Mouse (Mus musculus): ENCODE measurements around the gene Tax1bp1. TPM values are rescaled to one million over a fixed set of nuclear protein-coding genes. Genes with fewer than 3 reads are reported as not detected.
"Not testable (repeated sequence)": the region's sequence is repeated elsewhere in the genome, so short reads cannot be mapped to it uniquely, and the experiment has no call there.

Tax1bp1 gene
- polyA plus RNA-seq (2015; fragmentation: Nextera tagmentation; extraction: Ambion mirVana), result 175 and 177 TPM in 2 replicates

- 3% methylated on average over 38 of the region's 38 CpGs for WGBS
- H3K4me2 ChIP-seq, result peak within 1 kb of the TSS; percentile 67
- H3K9me3 ChIP-seq, result no peaks in the 10 kb centered on the region
- no peaks in the 10 kb centered on the region for H3K36me3 ChIP-seq
- peak within 1 kb of the TSS; percentile 94 for H3K9ac ChIP-seq
- H3K4me3 ChIP-seq, result peak within 1 kb of the TSS; percentile 97
- peak within 1 kb of the TSS; percentile 96 for H3K27ac ChIP-seq
- H3K4me1 ChIP-seq, result peaks cover 3% of the 10 kb centered on the region
- peak; percentile 93 for ATAC-seq (ENCODE audit: insufficient number of reproducible peaks, insufficient read depth, low FRiP score, low TSS enrichment, low read depth)
- no peaks in the 10 kb centered on the region for H3K27me3 ChIP-seq
These were observed at the start of gene Tax1bp1 for GRCm38 (mm10) chr6:52713104-52713896. Gene Tax1bp1, plus strand, starts transcription at chr6:52713729.

GRCm38 (mm10) chr6:52667641-52668040 lies 45.9 kb upstream of the Tax1bp1 start:
- H3K27ac ChIP-seq, result no peak overlapping the region
- H3K4me1 ChIP-seq, result peaks cover 7% of the 10 kb centered on the region
- no peak overlapping the region for H3K4me2 ChIP-seq
- no peaks in the 10 kb centered on the region for H3K27me3 ChIP-seq
- no peaks in the 10 kb centered on the region for H3K9me3 ChIP-seq
- no peak overlapping the region for H3K4me3 ChIP-seq
- H3K9ac ChIP-seq, result no peak overlapping the region
- H3K36me3 ChIP-seq, result no peaks in the 10 kb centered on the region
- 55% methylated on average over 3 of the region's 3 CpGs for WGBS
- no peak for ATAC-seq (ENCODE audit: insufficient number of reproducible peaks, insufficient read depth, low FRiP score, low TSS enrichment, low read depth)

DNA sequence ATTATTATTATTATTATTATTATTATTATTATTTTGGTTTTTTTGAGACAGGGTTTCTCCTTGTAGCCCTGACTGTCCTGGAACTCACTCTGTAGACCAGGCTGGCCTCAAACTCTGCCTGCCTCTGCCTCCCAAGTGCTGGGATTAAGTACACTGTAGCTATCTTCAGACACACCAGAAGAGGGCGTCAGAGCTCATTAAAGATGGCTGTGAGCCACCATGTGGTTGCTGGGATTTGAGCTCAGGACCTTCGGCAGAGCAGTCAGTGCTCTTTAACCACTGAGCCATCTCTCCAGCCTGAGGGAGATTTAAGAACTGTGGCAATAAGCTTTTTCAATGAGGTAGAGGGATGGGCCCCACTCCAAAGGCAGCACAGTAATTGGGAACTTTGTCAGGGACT lies 43.7 kb upstream of the Tax1bp1 start:
- H3K9me3 ChIP-seq; H3K4me1 ChIP-seq; H3K36me3 ChIP-seq; ATAC-seq (ENCODE audit: insufficient number of reproducible peaks, insufficient read depth, low FRiP score, low TSS enrichment, low read depth); H3K27me3 ChIP-seq; H3K27ac ChIP-seq; H3K4me3 ChIP-seq; H3K9ac ChIP-seq; H3K4me2 ChIP-seq: not testable (repeated sequence)
- 38% methylated on average over 2 of the region's 2 CpGs for WGBS

GRCm38 (mm10) chr6:52671791-52672190 lies 41.7 kb upstream of the Tax1bp1 start:
- 75% methylated on average over 8 of the region's 8 CpGs for WGBS

GRCm38 (mm10) chr6:52672539-52672938 lies 41.0 kb upstream of the Tax1bp1 start:
- Histone ChIP-seq H3K27me3 (no peaks in the 10 kb centered on the region), H3K27ac (no peak overlapping the region), H3K36me3 (no peaks in the 10 kb centered on the region), H3K9me3 (no peaks in the 10 kb centered on the region), H3K4me1 (no peaks in the 10 kb centered on the region), H3K4me2 (no peak overlapping the region), H3K4me3 (no peak overlapping the region), H3K9ac (no peak overlapping the region)
- 27% methylated on average over 2 of the region's 2 CpGs for WGBS
- ATAC-seq (ENCODE audit: insufficient number of reproducible peaks, insufficient read depth, low FRiP score, low TSS enrichment, low read depth), result no peak

More at GRCm38 (mm10) chr6:52671791-52672190, 41.7 kb upstream of the Tax1bp1 start:
- Histone ChIP-seq H3K9ac (no peak overlapping the region), H3K4me3 (no peak overlapping the region), H3K27me3 (no peaks in the 10 kb centered on the region), H3K4me1 (no peaks in the 10 kb centered on the region), H3K36me3 (no peaks in the 10 kb centered on the region), H3K9me3 (no peaks in the 10 kb centered on the region), H3K4me2 (no peak overlapping the region), H3K27ac (no peak overlapping the region)
- no peak for ATAC-seq (ENCODE audit: insufficient number of reproducible peaks, insufficient read depth, low FRiP score, low TSS enrichment, low read depth)

GRCm38 (mm10) chr6:52673706-52674105 lies 39.8 kb upstream of the Tax1bp1 start:
- no peak overlapping the region for H3K4me2 ChIP-seq
- 87% methylated on average over 7 of the region's 7 CpGs for WGBS
- no peak overlapping the region for H3K9ac ChIP-seq
- no peak overlapping the region for H3K27ac ChIP-seq
- no peaks in the 10 kb centered on the region for H3K27me3 ChIP-seq
- no peaks in the 10 kb centered on the region for H3K36me3 ChIP-seq
- H3K9me3 ChIP-seq, result no peaks in the 10 kb centered on the region
- ATAC-seq (ENCODE audit: insufficient number of reproducible peaks, insufficient read depth, low FRiP score, low TSS enrichment, low read depth), result no peak
- H3K4me3 ChIP-seq, result no peak overlapping the region
- H3K4me1 ChIP-seq, result no peaks in the 10 kb centered on the region

- ATAC-seq (ENCODE audit: insufficient number of reproducible peaks, insufficient read depth, low FRiP score, low TSS enrichment, low read depth), result no peak
- Histone ChIP-seq H3K36me3 (no peaks in the 10 kb centered on the region), H3K9me3 (no peaks in the 10 kb centered on the region), H3K27me3 (no peaks in the 10 kb centered on the region), H3K9ac (no peak overlapping the region), H3K4me3 (no peak overlapping the region), H3K27ac (no peak overlapping the region), H3K4me1 (no peaks in the 10 kb centered on the region), H3K4me2 (no peak overlapping the region)
- WGBS, result 76% methylated on average over 12 of the region's 12 CpGs
These were observed 39.0 kb upstream of the Tax1bp1 start for GRCm38 (mm10) chr6:52674541-52674940.

GRCm38 (mm10) chr6:52675222-52675921 lies 38.2 kb upstream of the Tax1bp1 start:
- H3K4me2 ChIP-seq, result no peak overlapping the region
- no peaks in the 10 kb centered on the region for H3K36me3 ChIP-seq
- 73% methylated on average over 4 of the region's 4 CpGs for WGBS
- H3K27me3 ChIP-seq, result no peaks in the 10 kb centered on the region
- no peak overlapping the region for H3K27ac ChIP-seq
- no peak overlapping the region for H3K9ac ChIP-seq
- no peak overlapping the region for H3K4me3 ChIP-seq
- no peak for ATAC-seq (ENCODE audit: insufficient number of reproducible peaks, insufficient read depth, low FRiP score, low TSS enrichment, low read depth)
- H3K4me1 ChIP-seq, result no peaks in the 10 kb centered on the region
- no peaks in the 10 kb centered on the region for H3K9me3 ChIP-seq

GRCm38 (mm10) chr6:52677534-52677933 lies 36.0 kb upstream of the Tax1bp1 start:
- H3K9ac ChIP-seq, result not testable (repeated sequence)

GRCm38 (mm10) chr6:52679565-52679964 lies 34.0 kb upstream of the Tax1bp1 start:
- Histone ChIP-seq H3K9ac (no peak overlapping the region), H3K4me2 (no peak overlapping the region), H3K27me3 (no peaks in the 10 kb centered on the region), H3K36me3 (no peaks in the 10 kb centered on the region), H3K9me3 (no peaks in the 10 kb centered on the region), H3K4me3 (no peak overlapping the region), H3K4me1 (no peaks in the 10 kb centered on the region), H3K27ac (no peak overlapping the region)
- WGBS, result 83% methylated on average over 9 of the region's 9 CpGs
- ATAC-seq (ENCODE audit: insufficient number of reproducible peaks, insufficient read depth, low FRiP score, low TSS enrichment, low read depth), result no peak

More at GRCm38 (mm10) chr6:52677534-52677933, 36.0 kb upstream of the Tax1bp1 start:
- not testable (repeated sequence) for H3K36me3 ChIP-seq; H3K27ac ChIP-seq; ATAC-seq (ENCODE audit: insufficient number of reproducible peaks, insufficient read depth, low FRiP score, low TSS enrichment, low read depth); H3K4me2 ChIP-seq; H3K9me3 ChIP-seq; H3K4me3 ChIP-seq; H3K4me1 ChIP-seq; H3K27me3 ChIP-seq
- WGBS, result 80% methylated on average over 4 of the region's 4 CpGs

DNA sequence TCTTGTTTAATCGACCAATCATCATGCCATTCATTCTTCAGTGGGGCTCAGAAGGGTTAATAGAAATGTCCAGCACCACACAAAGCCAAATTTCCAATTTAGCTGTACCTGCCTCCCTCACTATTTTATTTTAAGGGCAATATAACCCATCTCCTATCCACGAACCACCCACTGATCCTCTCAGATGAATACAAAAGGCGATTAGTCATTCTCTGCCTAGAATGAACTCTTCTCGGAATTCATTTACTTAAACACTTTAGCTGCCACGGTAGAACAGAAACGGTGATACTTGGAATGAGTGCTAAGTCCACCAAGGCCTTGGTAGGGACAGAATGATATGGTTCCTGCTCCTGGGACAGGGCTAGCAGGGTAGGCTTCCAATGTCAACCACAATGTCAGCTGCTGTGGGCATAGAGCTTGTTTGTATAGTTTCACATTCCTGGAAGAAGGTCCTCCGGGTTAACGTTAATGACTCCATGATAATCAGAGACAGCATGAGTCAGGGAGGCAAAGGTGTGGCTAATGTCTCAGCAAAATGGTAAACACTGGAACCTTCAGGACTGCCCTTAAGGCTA lies 33.0 kb upstream of the Tax1bp1 start:
- Histone ChIP-seq H3K4me3 (no peak overlapping the region), H3K27me3 (no peaks in the 10 kb centered on the region), H3K4me2 (no peak overlapping the region), H3K27ac (no peak overlapping the region), H3K36me3 (no peaks in the 10 kb centered on the region), H3K9ac (no peak overlapping the region), H3K9me3 (no peaks in the 10 kb centered on the region), H3K4me1 (no peaks in the 10 kb centered on the region)
- WGBS, result 52% methylated on average over 8 of the region's 8 CpGs
- no peak for ATAC-seq (ENCODE audit: insufficient number of reproducible peaks, insufficient read depth, low FRiP score, low TSS enrichment, low read depth)

Data from embryonic facial prominence, embryonic 13.5 days (tissue).